Mouse (Mus musculus) G1E (cell line): ENCODE measurements around the gene Fxr1.

Source experiments
- CTCF ChIP-seq: IDR thresholded peaks from 2 replicates; pipeline ENCODE4 v1.5.1; 2012; ENCODE audit warnings: low read depth, low read length, inconsistent platforms, mixed read lengths
- GATA1 ChIP-seq: IDR thresholded peaks from 2 replicates; pipeline ENCODE4 v1.6.1; 2012; ENCODE audit warnings: borderline replicate concordance, low read length, inconsistent platforms, mixed read lengths
- GATA2 ChIP-seq: IDR thresholded peaks from 2 replicates; pipeline ENCODE4 v1.6.1; 2012; ENCODE audit warnings: low read depth, low read length, inconsistent platforms, borderline replicate concordance
- TAL1 ChIP-seq: conservative IDR thresholded peaks from 2 replicates; pipeline ENCODE4 v1.6.1; 2012; ENCODE audit warnings: low read depth, low read length, inconsistent platforms, mixed read lengths

DNA sequence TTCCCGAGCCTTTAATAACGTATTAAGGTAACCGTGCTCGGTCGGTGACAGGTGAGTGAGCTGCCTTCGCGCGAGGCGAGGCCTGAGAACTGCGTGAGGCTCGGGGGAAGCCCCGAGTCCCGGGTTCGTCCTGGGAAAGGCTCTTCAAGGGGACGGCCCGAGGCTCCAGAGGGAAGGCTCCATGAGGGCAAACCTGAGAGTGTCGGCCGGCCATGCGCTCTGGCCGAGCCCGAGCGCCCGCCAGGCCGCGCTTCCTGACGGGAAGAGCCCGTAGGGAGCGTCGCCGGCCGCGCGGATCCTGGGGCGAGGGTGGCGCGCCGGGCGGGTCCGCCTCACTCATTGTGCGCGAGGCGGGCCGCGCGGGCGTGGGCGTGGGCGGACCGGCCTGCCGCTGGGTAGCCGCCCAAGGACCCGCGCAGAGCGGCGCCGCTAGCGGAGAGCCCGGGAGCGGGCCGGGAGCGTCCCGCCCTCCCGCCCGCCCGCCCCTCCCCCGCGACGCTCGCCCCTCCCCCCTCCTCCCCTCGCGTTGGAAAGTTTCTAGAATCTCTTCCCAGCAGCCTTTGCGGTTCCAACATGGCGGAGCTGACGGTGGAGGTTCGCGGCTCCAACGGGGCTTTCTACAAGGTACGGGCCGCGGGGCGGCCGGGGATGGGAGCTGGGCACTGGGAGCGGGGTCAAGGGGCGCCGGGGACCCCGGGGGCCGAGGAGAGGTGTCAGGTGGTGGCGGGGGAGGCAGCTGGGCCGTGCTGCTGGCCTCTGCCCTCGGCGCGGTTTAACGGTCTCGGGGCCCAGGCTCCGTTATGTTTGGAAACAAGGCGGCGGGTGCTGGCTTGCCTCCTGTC is at the start of gene Fxr1:
- TF ChIP-seq CTCF: no peak
- no peak for TF ChIP-seq TAL1
- no peak for TF ChIP-seq GATA2
- no peak for TF ChIP-seq GATA1
